Mouse (Mus musculus) cerebellum, adult 9-11 months (tissue): Measurements from ENCODE around the gene Cxcr5.
"Not testable (repeated sequence)": the region's sequence is repeated elsewhere in the genome, so short reads cannot be mapped to it uniquely, and the experiment has no call there.

Experiments used
- DNase-seq: peaks from one replicate; pipeline ENCODE4 v3.0.0; 2022

Cxcr5 gene

GRCm38 (mm10) chr9:44587262-44588160, 25.8 kb upstream of the Cxcr5 start:
- DNase-seq = no peak

GRCm38 (mm10) chr9:44586640-44587261, 25.1 kb upstream of the Cxcr5 start:
- DNase-seq = no peak

- no peak for DNase-seq
These were observed 20.7 kb upstream of the Cxcr5 start for GRCm38 (mm10) chr9:44582390-44582789.

GRCm38 (mm10) chr9:44581423-44581822, 19.7 kb upstream of the Cxcr5 start:
- no peak for DNase-seq

GRCm38 (mm10) chr9:44580085-44580484, 18.4 kb upstream of the Cxcr5 start:
- DNase-seq = no peak

- no peak for DNase-seq
These were observed 17.7 kb upstream of the Cxcr5 start for GRCm38 (mm10) chr9:44579392-44579791.

GRCm38 (mm10) chr9:44576046-44576445, 14.4 kb upstream of the Cxcr5 start:
- DNase-seq = not testable (repeated sequence)

- no peak for DNase-seq
These were observed 13.4 kb upstream of the Cxcr5 start for GRCm38 (mm10) chr9:44575095-44575494.

GRCm38 (mm10) chr9:44573306-44573705, 11.6 kb upstream of the Cxcr5 start:
- DNase-seq = no peak

GRCm38 (mm10) chr9:44570939-44571382, 9.3 kb upstream of the Cxcr5 start:
- no peak for DNase-seq

GRCm38 (mm10) chr9:44568083-44568455, 6.4 kb upstream of the Cxcr5 start:
- DNase-seq = no peak

GRCm38 (mm10) chr9:44567338-44568082, 5.8 kb upstream of the Cxcr5 start:
- DNase-seq = peak; percentile 68

- no peak for DNase-seq
These were observed 3.7 kb upstream of the Cxcr5 start for GRCm38 (mm10) chr9:44565367-44565766.

GRCm38 (mm10) chr9:44562936-44563335, 1.3 kb upstream of the Cxcr5 start:
- no peak for DNase-seq

GRCm38 (mm10) chr9:44552161-44552560, 9.5 kb downstream of the Cxcr5 start:
- DNase-seq = no peak

GRCm38 (mm10) chr9:44551138-44551537, 10.5 kb downstream of the Cxcr5 start:
- no peak for DNase-seq

- DNase-seq = no peak
These were observed 13.1 kb downstream of the Cxcr5 start for GRCm38 (mm10) chr9:44548412-44549152.

GRCm38 (mm10) chr9:44544986-44545385, 16.7 kb downstream of the Cxcr5 start:
- DNase-seq = no peak

- no peak for DNase-seq
These were observed 19.3 kb downstream of the Cxcr5 start for GRCm38 (mm10) chr9:44542364-44542763.

- no peak for DNase-seq
These were observed 21.0 kb downstream of the Cxcr5 start for GRCm38 (mm10) chr9:44540676-44541075.

- no peak for DNase-seq
These were observed 21.8 kb downstream of the Cxcr5 start for GRCm38 (mm10) chr9:44539816-44540421.

GRCm38 (mm10) chr9:44537625-44538301, 23.9 kb downstream of the Cxcr5 start:
- DNase-seq = no peak
